Mouse (Mus musculus): Measurements from ENCODE around the gene Rab4a.

DNA sequence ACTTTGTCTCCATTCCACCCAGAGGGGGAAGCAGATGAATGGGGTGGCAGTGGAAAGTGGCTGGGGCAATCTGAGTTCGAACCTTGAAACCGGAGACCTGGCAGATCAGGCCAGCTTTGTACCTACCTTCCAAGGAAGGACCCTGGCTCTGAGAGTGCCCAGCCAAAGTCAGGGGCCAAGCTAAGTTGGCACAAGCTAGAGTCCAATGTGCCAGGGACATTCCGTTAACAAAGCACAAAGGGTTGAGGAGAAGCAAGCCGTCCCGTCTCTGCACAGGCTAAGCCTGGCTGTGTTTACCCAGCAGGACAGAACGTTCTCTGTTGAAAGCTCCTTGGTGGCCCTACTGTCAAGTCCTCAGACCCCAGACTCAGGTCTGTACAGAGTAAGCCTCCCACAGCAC is 19.6 kb upstream of the Rab4a start:
- TF ChIP-seq CTCF (IDR thresholded peaks at IDR 0.05; ENCODE audit: insufficient read depth, low read depth, low read length), result no peak
- no peak for TF ChIP-seq POLR2A (IDR thresholded peaks at IDR 0.05; ENCODE audit: insufficient read depth, low read depth, low read length)

Measured in olfactory bulb, adult 2 months (tissue).